Mouse (Mus musculus) retina, adult 2 months (tissue): ENCODE data around the gene Mtmr14.

Source experiments
- DNase-seq: peaks from one replicate; pipeline ENCODE4 v3.0.0-alpha.2; 2012; ENCODE audit warnings: low read depth, low spot score

Mtmr14 gene

DNA sequence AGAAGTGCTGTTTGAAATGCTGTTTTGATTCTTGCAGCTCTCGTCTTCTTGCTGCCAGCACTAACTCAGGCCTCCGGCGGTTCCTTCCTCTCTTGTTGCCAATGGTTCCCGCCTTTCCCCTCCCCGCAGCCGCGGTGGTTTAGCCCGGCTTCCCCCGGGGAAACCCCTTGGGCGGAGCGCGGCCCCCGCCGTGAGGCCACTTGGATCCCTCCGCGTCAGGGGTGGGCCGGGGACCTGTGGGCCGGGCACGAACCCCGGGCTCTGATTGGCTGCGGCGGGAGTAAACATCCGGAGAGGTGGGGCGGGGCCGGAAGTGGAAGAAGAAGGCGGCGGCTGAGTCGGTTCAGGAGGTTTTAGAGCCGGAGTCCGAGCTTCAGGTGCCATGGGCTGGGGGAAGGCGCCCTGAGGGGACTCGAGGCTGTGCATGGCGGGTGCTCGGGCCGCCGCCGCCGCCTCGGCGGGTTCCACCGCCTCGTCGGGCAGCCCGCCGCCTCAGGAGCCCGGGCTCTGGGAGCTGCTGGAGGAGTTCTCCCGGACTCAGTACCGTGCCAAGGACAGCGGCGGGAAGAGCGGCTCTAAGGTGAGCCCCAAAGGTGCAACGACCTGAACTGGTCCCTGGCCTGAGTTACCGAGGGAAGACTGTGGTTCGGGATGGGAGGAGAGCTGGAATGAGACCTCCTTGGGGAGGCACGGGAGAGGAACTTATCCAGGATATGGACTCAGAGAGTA is at the start of gene Mtmr14:
Gene Mtmr14 (plus strand): TSS at position 302 of the 729 bp plus-strand sequence.
- peak; percentile 96 for DNase-seq

DNA sequence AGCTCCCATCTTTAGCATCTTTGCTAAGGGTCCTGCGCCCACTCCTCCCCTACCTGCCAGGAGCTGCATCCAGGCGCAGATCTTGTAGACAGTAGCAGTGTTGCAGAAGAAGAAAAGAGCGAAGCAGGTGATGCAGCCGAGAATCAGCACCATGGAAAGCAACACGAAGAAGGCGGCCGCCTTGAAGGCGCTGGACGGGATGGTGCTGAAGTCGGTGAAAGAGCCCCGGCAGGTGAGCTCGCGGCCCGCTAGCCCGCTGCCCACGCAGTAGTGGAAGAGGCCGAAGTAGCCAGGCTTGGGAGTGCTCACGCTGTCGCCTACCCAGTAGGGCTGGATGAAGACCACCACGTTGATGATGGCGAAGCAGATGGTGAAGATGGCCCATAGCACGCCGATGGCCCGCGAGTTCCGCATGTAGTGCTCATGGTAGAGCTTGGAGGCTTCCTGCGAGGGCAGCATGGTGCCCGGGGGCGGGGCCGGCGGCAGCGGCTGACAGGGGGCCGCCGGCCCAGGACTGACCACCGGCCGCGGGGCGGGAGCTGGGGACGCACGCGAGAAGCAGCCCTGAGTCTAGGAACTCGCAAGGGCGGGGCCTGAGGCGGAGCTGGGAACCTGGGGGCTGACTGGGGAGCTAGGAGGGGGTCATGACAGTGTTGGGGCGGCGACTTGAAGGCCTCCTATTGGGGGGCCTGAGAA is 43.7 kb upstream of the Mtmr14 start:
- DNase-seq: no peak

DNA sequence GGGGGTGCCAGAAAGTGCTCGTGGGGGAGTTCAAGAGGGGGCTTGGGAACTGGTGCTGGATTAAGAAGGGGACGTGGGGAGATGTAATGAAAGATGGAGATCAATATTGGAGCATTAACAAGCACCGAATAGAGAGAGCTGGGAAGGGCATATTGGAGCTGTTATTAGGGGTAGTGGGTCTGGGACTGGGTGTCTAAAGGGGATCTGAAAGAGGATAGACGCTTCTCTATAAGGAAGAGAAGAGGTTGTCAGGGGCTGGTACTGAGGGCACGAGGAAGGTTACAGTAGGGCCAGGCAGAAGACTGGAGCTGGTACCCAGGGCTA is 43.2 kb upstream of the Mtmr14 start:
- no peak for DNase-seq

DNA sequence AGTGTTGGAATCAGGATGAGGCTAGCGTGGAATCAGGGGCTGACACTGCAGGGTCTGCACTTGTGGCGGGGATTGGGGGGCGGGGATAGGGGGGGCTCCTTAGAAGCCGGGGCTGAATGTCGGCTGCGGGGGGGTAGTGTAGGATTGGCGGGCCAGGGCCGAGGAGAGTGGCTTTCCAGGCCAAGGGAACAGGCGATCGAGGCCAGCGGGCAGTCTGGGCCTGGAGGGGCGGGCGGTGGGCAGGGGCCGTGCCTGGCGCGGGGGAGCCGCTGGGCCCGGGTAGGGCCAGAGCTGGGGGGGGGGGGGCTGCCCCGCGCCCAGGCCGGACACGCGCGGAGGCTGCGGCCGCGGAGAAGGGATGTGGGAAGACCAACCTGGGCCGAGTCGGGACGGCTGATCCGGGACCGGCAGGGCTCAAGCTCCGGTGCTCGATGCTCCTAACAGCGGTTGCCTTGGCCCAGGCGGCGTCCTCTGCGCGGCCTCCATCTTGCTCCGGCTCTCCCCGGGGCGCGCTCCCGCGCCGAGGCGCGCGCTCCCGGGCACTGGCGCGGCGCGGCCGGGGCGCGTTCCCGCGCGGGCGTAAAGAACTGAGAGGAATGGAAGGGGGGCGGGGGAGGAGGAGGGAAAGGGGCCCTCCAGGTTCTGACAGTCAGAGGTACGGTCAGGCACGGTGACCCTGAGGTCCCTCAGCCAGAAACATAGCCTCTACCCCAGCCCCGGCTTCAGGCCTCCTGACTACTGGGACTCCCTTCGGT is 42.6 kb upstream of the Mtmr14 start, which contains the start of gene Lhfpl4:
Gene Lhfpl4 (minus strand): TSS at position 544 of the 755 bp plus-strand sequence.
- peak; percentile 62 for DNase-seq

DNA sequence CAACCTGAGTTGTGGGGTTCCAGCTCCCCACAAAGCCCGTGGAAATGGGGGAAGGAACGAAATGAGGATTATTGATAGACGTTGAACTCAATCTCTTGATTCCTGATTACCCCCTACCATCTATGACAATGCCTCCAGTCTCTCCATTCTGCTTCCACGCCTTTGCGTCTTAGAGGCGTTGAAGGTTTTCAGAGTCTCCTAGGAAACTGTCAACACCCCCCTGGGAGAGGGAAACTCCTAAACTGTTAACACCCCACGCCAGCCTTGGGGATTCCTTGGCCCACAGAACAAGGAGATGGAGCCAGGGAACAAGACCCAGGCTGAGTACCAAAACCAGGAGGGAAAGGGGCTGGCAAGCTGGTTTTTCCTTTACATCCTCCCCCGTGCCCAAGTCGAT is 42.0 kb upstream of the Mtmr14 start:
- DNase-seq: no peak

DNA sequence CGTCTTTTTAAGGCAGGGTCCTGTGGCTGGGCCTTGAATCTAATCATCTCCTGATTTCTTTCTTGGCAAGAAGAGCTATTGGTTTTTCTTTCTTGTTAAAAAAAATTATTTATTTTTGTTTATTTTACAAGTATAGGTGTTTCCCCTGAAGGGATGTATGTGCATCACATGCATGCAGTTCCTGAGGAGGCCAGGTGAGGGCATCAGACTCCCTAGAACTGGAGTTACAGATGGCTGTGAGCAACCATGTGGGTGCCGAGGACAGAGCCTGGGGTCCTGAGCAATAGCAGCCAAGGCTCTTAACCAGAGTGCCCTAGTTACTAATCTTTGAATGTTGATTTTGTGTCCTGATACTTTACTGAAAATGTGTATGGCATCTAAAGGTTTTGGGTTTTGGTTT is 21.4 kb upstream of the Mtmr14 start:
- no peak for DNase-seq

DNA sequence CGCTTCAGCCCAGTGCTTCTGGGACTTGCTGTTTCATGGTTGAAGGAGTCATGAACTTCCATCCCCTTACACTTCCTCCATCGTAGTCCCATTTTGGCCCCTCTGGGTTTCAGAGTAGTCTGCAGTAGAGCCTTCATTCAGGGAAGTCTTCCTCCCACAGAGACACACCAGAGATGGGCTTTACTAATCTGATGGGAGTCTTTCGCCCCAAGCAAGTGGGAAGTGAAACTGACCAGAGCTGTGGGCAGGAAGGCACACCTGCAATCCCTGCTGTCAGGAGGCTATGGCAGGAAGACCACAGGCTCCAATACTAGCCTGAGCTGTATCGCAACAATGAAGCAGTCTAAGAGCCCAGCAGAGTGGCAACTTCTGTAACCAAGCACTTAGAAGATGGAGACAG is 11.8 kb upstream of the Mtmr14 start:
- no peak for DNase-seq

DNA sequence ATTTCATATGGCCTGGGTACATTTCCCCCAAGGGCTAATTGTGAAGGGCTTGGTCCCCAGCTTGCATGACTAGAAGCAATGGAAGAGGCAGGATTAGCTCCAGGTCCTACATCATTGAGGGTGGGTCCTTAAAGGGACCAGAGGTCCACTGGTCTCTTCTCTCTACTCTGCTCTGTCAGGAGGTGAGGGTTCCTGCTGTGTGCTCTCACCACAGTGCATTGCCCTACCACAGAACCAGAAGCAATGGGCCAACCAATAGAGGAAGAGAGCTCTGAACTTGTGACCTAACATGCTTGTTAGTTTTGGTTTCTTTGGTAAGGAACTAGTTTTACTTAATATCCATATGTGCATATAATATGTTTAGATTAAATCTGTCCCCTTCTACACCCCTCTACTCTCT is 10.9 kb upstream of the Mtmr14 start:
- DNase-seq: no peak

DNA sequence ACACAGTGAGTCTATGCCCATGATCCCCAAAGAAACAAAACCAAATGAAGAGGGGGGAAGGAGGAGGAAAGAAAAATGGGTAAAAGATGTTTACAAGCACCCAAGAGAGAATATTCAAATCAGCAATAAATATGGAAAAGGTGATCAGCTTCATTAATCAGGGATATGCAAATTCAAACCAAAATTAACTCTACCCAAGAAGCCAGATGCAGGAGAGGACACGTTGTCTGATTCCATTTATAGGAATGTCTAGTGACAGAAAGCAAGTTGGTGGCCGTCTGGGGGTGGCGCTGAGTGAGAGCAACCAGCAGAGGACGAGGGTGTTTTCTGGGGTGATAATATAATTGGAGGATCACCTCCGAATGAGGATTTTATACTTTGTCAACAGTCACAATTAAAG is 2.5 kb upstream of the Mtmr14 start:
- no peak for DNase-seq

DNA sequence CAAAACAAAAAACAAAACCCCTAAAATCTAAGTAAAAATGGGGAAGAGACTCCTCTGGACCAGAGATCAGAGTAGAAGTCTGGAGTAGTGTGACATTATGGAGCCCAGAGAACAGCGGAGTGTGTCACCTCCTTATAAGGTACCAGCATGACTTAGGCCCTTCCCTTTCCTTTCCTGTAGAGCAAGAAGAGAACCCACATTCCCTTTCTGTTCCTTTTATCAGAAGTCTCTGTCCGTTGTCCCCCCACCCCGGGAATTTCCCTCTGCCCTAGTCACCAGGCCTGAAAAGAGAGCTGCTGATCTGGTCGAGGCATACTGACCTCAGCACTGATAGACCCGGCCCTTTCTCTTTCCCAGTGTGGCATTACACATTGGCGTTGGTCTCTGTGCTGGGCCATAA is 799 bp downstream of the Mtmr14 start:
- no peak for DNase-seq

DNA sequence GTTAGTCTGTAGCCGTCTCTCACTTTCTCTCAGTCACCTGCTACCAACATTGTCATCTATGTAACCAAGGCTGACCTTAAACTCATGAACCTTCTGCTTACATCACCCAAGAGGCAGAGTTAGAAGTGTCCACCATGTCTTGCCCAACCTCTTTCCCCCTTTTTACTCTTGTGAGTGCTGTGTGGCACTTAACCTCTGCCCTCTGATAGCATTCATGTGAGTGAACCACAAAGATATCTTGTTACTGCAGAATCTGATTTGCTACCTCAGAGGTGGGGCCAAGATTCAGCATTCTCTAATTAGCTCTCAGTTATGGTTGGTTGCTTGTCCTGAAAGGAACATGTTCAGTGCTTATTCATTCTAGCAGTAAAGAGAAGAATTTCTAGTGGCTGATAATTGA is 5.1 kb downstream of the Mtmr14 start:
- DNase-seq: no peak

DNA sequence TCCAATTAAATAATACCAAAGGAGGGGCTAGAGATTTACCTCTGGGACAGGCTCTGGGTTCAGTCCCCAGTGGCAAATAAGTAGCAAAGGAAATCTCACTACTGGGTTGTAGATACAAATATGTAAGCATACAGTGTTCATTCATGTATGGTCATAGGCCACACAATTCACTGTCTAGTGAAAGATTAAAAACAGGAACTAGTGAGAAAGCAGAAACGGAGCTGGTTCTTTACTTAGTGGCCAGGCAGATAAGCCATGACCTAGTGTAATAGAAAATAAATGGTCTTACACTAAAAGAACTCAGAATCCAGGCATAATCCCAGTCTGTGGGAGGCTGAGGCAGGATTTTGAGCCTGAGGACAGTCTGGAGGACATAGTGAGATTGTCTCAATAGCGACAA is 7.9 kb downstream of the Mtmr14 start:
- no peak for DNase-seq

DNA sequence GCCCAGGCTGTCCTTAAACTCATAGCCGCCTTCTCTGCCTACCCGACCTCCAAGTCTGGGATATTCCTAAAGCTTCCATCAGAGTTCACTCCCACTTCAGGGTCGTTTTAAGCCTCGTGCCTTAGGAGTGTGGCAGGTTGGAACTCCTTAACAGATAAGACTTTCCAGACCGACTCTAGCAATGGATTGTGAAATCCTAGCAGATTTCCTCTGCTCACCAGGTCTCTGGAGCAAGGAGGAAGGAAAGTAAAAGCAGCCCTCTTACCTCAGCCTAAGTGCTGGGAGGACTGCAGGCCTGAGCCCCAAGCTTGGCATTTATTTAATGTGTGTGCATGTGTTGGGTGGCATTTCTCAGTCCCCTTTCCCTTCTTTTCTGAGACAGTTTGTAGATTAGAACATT is 13.1 kb downstream of the Mtmr14 start:
- DNase-seq: no peak

DNA sequence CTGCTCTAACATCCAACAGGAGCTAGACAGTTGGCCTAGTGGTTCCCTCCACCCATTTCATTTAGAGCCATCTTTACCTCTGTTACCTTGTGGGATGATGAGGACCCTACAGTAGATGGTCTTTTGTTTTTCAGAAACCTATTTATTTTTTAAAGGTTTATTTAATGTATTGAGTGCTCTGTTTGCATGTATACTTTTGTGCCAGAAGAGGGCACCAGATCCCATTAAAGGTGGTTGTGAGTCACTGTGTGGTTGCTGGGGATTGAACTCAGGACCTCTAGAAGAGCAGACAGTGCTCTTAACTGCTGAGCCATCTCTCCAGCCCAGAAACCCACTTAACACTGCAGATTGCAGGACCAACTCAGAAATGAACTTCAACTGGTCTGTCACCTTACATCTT is 14.3 kb downstream of the Mtmr14 start:
- DNase-seq: no peak

DNA sequence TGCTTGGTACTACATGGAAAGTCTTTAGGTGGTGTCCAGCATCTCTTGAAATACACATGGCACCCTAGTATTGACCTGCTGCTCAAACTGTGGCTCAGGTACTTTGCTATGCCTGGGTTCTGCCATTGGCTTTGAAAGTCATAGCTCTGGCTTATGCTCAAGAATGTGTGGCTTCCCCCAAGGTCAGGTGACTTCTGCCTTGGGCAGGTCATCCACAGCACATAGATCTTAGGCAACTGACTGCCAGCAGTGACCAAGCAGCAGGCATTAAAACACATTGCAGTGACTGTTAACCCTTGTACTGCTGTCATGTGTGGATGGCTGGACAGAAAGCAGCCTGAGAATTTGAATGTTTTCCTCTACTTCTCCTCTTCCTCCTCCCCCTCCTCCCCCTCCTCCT is 17.3 kb downstream of the Mtmr14 start:
- DNase-seq: no peak

DNA sequence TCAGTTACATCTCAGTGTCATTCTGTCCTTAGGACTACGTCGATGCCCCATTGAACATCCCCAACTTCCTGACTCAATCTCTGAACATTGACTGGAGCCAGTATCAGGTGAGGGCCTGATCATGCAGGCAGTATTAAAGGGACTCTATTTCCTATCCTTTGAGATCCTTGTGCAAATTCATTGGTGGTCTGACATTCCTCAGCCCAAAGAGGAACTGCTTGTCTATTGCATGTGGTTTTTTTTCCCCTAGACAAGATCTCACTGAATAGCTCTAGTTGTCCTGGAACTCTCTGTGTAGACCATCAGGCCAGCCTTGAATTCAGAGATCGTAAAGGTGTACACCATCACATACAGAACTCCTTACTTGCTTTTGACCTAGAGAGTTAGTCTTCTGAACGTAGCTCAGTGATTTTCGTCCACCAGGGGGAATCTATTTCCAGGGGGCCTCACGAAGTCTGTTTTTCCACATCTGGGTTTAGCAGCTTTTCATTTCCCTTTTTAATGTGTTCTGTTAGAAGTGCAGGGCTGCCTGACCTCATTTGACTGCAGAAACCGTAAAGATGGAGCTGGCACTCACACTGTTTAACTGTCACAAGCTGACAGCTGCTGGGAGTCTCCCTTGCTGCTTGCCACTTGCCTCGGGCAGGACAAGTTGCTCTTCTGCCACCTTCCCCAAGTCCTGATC is 23.7 kb downstream of the Mtmr14 start:
- DNase-seq: no peak

DNA sequence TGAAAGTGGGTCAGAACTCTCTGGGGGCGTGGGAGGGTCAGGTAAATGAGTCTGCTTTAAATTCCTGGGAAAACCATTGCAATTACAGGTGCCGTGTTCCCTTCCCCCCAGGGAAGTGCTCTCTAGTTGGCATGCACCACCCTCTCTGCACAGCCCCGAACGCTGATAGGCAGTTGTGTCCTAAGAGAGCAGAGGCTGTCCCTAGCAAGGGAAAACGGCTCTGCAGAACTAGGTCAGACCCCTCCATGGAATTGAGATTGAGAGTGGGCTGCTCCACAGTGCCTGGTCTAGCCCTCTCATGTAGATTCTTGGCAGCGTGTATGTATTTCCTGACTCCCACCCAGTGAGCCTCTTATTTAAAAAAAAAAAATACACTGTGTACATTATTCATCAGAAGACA is 25.9 kb downstream of the Mtmr14 start:
- DNase-seq: no peak

DNA sequence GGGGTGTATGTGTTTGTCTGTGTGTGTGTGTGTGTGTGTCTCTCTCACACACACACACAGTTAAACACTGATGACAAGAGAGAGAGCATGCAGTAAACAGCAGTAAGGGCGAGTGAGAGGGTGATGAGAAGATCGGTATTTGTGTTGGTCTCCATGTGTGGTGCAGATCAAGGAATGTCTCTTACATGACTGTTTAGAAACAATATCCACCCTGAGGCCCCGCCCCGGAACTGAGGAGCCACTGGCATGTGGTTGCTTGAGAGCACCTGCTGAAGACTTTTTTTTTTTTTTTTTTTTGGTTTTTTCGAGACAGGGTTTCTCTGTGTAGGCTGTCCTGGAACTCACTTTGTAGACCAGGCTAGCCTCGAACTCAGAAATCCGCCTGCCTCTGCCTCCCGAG is 26.8 kb downstream of the Mtmr14 start:
- DNase-seq: no peak

DNA sequence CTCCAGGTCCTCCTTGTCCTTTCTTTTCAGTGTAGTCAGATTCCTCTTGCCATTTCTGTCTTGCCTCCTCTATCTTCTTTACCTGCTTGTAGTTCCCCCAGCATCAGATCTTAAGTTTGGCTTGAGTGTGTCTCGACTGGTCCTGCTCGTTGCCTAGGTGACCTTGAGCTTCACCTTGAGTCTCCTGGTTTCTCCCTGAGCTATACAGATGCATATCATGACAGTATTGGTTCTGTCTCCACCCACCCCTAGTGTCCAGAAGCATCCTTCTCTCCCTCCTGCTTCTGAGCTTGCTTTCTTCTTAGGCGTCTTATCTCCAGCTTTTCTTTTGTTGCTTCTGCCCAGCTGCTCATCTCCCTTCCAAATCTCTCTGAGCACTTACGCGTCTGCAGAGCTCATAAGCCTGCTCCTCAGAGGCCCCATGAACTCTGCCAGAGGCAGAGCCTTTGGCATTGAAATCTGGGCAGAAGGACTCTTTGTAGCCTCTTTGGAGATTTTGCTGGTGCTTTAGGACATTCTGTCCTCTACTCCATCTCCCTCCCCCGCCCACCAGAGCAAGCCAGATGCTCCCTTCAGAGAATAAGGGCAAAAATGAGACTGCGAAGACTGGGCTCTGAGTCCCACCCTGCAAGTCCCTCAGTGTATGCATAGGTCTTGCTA is 29.5 kb downstream of the Mtmr14 start:
- DNase-seq: peak; percentile 61

DNA sequence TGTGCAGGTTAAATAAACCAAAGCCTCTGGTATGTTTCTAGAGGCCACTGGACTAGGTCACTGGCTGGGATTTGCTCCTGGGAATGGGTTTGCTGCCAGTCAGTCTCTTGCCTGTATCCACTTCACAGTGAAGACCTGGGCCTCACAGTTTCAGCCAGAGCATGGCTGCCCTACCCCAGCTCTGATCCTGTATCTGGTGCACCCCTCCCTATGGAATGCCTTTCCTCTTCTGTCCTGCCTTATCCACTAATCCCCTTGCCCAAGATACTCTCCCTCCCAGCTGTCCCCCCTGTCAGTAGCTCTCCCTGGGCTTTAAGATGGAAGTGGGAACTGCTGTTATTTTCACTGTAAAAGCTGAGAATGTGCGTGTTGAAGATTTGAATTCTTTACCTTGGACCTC is 30.3 kb downstream of the Mtmr14 start:
- DNase-seq: no peak

DNA sequence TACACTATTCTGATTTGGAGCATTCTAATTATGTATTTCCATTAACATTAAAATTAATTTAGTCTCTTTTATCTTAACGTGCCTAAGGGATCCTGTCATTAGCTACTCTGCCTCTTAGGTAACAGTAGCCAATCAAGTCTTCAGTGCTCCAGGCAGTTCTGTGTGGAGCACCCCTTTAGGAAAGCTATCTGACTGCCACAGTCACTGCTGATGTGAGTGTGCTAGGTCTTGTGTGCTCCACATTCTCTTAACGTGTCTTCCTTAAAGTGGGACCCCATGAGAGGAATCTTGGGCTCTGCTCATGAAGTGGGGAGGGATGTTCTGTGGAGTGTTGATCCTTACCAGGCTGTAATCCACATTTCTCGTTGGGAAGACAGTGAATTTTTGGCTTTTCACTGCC is 34.7 kb downstream of the Mtmr14 start:
- no peak for DNase-seq

DNA sequence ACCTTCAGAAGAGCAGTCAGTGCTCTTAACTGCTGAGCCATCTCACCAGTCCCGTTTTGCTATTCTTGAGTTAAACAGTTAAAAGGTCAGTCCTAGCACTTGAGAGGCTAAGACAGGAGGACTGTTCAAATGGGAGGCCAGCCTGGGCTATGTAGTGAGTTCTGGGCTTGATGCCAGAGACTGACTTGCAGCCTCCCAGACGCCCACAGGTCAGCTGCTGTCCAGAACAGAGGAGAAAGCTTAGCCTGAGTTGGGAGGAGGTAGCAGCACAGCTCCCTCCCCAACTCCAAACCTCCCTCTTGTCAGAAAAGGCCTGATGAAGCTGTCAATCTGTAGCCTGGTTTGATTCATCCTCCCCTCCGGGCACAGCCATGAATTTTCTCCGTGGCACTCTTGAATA is 39.2 kb downstream of the Mtmr14 start:
- DNase-seq: no peak
